Mouse (Mus musculus): Measurements from ENCODE around the gene Atrip.

GRCm38 (mm10) chr9:109091802-109092201 is 17.9 kb upstream of the Atrip start:
- no peak for TF ChIP-seq GATA1 (IDR thresholded peaks at IDR 0.05; ENCODE audit: low read length)
- no peak for TF ChIP-seq TAL1 (IDR thresholded peaks at IDR 0.05; ENCODE audit: low read length)

Data from erythroblast, embryonic 14.5 days (primary cell).